Comparison of ENCODE assay signal across 8 mouse cellular contexts in the genomic region with DNA sequence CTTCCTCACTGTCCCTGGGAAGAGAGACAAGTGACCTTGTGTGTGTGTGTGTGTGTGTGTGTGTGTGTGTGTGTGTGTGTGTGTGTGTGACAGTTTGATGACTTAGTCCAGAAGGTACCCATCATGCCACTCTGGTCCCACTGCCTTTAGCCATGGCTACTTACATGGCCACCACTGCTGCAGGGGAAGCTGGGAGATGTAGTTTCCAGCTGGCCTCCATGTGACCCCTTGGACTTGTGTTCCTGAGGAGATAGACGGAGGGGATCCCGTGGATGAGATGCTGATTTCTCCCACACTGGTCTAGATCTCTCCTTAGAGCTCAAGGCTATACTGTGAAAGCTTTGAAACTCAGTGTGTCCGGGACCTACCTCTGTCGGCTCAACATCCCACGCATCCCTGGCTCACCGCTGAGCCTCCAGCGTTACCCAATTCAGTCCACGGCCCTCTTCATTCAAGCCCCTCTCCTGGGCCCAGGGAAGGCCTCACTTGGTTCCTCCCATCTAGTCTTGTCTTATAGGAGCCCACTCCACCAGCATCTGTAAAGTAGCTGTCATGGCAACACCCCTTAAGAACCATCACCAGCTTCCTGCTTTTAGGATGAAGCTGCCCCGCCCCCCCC. TPM values are rescaled to one million over a fixed set of nuclear protein-coding genes. Genes with fewer than 3 reads are reported as not detected.
A peak's percentile ranks its signal among the peaks of the same experiment; 100 is the strongest.
DNase-seq lines count a peak whose midpoint lies in the region; ATAC-seq and TF ChIP-seq lines count a peak whose summit lies in the region.

No protein-coding gene starts in this region.

- no peak for TF ChIP-seq POLR2A in heart, adult 2 months (IDR thresholded peaks at IDR 0.05; ENCODE audit: insufficient read depth, low read depth, low read length)

- intact Hi-C loops in heart, adult 2 months (cut with DNase I): no loop called here

- H3K79me2 ChIP-seq in heart, adult 2 months (replicated peaks; ENCODE audit: control insufficient read depth, insufficient read depth, low read length): no peaks in the 10 kb centered on the region

- H3K4me3 ChIP-seq in heart, adult 2 months: no peak overlapping the region
- no peak overlapping the region for H3K4me3 ChIP-seq in neural tube, embryonic 11.5 days (ENCODE audit: low read depth, low read length)
- no peak overlapping the region for H3K4me3 ChIP-seq in hindbrain, embryonic 16.5 days (ENCODE audit: low read length)
- no peak overlapping the region for H3K4me3 ChIP-seq in stomach, embryonic 15.5 days (replicated peaks)

- DNase-seq in heart, adult 2 months: no peak
- no peak for DNase-seq in heart, adult 8-10 months (ENCODE audit: low spot score)
- DNase-seq in neural tube, embryonic 11.5 days (ENCODE audit: low spot score): no peak
- DNase-seq in neural tube, embryonic 10.5 days (ENCODE audit: extremely low spot score, low spot score): no peak
- DNase-seq in spleen, adult 12 weeks (ENCODE audit: low spot score): no peak

- H3K27ac ChIP-seq in heart, adult 2 months: peak overlapping the region; percentile 51
- H3K27ac ChIP-seq in neural tube, embryonic 11.5 days (ENCODE audit: low read depth, low read length): no peak overlapping the region
- H3K27ac ChIP-seq in hindbrain, embryonic 16.5 days (ENCODE audit: low read depth, low read length): no peak overlapping the region
- peak overlapping the region; percentile 72 for H3K27ac ChIP-seq in stomach, embryonic 15.5 days

- H3K36me3 ChIP-seq in heart, adult 2 months (ENCODE audit: control insufficient read depth, insufficient read depth, low read length): no peaks in the 10 kb centered on the region
- H3K36me3 ChIP-seq in neural tube, embryonic 11.5 days (ENCODE audit: control insufficient read depth, insufficient read depth, low read length): no peaks in the 10 kb centered on the region
- H3K36me3 ChIP-seq in hindbrain, embryonic 16.5 days (ENCODE audit: control insufficient read depth, insufficient read depth, low read length): no peaks in the 10 kb centered on the region
- H3K36me3 ChIP-seq in stomach, embryonic 15.5 days: no peaks in the 10 kb centered on the region

- TF ChIP-seq CTCF in heart, adult 2 months (IDR thresholded peaks at IDR 0.05): no peak

- H3K9me3 ChIP-seq in neural tube, embryonic 11.5 days (ENCODE audit: control insufficient read depth, low read length): no peaks in the 10 kb centered on the region
- no peaks in the 10 kb centered on the region for H3K9me3 ChIP-seq in hindbrain, embryonic 16.5 days (ENCODE audit: control insufficient read depth, low read length)
- no peaks in the 10 kb centered on the region for H3K9me3 ChIP-seq in stomach, embryonic 15.5 days

- H3K4me2 ChIP-seq in neural tube, embryonic 11.5 days (ENCODE audit: low read depth): 0 out of 2 replicates have a peak overlapping the region, but pooled peaks have one; percentile 4
- H3K4me2 ChIP-seq in hindbrain, embryonic 16.5 days (ENCODE audit: low read length): no peak overlapping the region
- H3K4me2 ChIP-seq in stomach, embryonic 15.5 days: no peak overlapping the region

- no peak for ATAC-seq in neural tube, embryonic 11.5 days (ENCODE audit: insufficient read depth, low FRiP score, low TSS enrichment)
- ATAC-seq in hindbrain, embryonic 16.5 days: peak; percentile 30; the same call in 1 of the 2 replicates
- ATAC-seq in stomach, embryonic 15.5 days (ENCODE audit: insufficient read depth, low FRiP score, low read depth): no peak
- ATAC-seq in erythroblast, adult 5-6 weeks (replicated peaks; ENCODE audit: low FRiP score, poor library complexity, severe bottlenecking): no peak

- peaks cover 21% of the 10 kb centered on the region for H3K4me1 ChIP-seq in heart, adult 2 months (ENCODE audit: control insufficient read depth, insufficient read depth, low read length)
- H3K4me1 ChIP-seq in neural tube, embryonic 11.5 days (ENCODE audit: control insufficient read depth, insufficient read depth, low read length): 0 out of 2 replicates have a peak, but pooled peaks cover 3% of the 10 kb centered on the region
- H3K4me1 ChIP-seq in hindbrain, embryonic 16.5 days (ENCODE audit: control insufficient read depth, insufficient read depth, low read depth, low read length): no peaks in the 10 kb centered on the region; the same call in 1 of the 2 replicates
- H3K4me1 ChIP-seq in stomach, embryonic 15.5 days: peaks cover 10% of the 10 kb centered on the region; the same call in 1 of the 2 replicates

- H3K9ac ChIP-seq in heart, adult 2 months (ENCODE audit: low read depth, low read length): no peak overlapping the region
- H3K9ac ChIP-seq in neural tube, embryonic 11.5 days (ENCODE audit: low read length): no peak overlapping the region
- no peak overlapping the region for H3K9ac ChIP-seq in hindbrain, embryonic 16.5 days (ENCODE audit: low read depth, low read length)
- no peak overlapping the region for H3K9ac ChIP-seq in stomach, embryonic 15.5 days

- H3K27me3 ChIP-seq in heart, adult 2 months (ENCODE audit: control insufficient read depth, insufficient read depth, low read length): no peaks in the 10 kb centered on the region
- no peaks in the 10 kb centered on the region for H3K27me3 ChIP-seq in neural tube, embryonic 11.5 days (ENCODE audit: control insufficient read depth, insufficient read depth, low read length)
- H3K27me3 ChIP-seq in hindbrain, embryonic 16.5 days (replicated peaks; ENCODE audit: control insufficient read depth, insufficient read depth, low read length): no peaks in the 10 kb centered on the region
- no peaks in the 10 kb centered on the region for H3K27me3 ChIP-seq in stomach, embryonic 15.5 days (replicated peaks)

- no peak for TF ChIP-seq EP300 in heart, adult 2 months (IDR thresholded peaks at IDR 0.05; ENCODE audit: insufficient read depth, low read depth, low read length)

- 56% methylated on average over 9 of the region's 9 CpGs for WGBS in heart, adult 2 months
- 45% methylated on average over 9 of the region's 9 CpGs for WGBS in neural tube, embryonic 11.5 days
- WGBS in hindbrain, embryonic 16.5 days: 61% methylated on average over 8 of the region's 9 CpGs
- WGBS in stomach, embryonic 15.5 days: 52% methylated on average over 9 of the region's 9 CpGs

RNA-seq across cellular contexts. Expression of a gene that starts 2.8 kb away (rescaled TPM):
- total RNA-seq in heart, adult 2 months (2021): under 1 TPM; 0.11 to 0.26 TPM
- polyA plus RNA-seq in heart, adult 2 months (2012; rRNA removed): 0.03 and 0.08 TPM in 2 replicates
- total RNA-seq in heart, adult 8-10 months (2022): under 1 TPM; 0.03 to 0.66 (median 0.07) TPM
- 0.13 and 0.23 TPM in 2 replicates for polyA plus RNA-seq in neural tube, embryonic 11.5 days (2014; fragmentation: Nextera tagmentation; extraction: Ambion mirVana)
- 0.22 and 0.23 TPM in 2 replicates for polyA plus RNA-seq in hindbrain, embryonic 16.5 days (2015; fragmentation: Nextera tagmentation; extraction: Ambion mirVana)
- polyA plus RNA-seq in stomach, embryonic 15.5 days (2015; fragmentation: Nextera tagmentation; extraction: Ambion mirVana): 0.10 and 0.15 TPM in 2 replicates
- total RNA-seq in erythroblast, adult 5-6 weeks (2015; ENCODE audit: low replicate concordance): under 0.01 TPM in 1 of 2 replicates, not detected in the other
- not detected in 2 replicates for total RNA-seq in erythroblast, adult 5-6 weeks (2017; ENCODE audit: low replicate concordance)

Comparison
In these comparisons a context has a peak if more than half of its experiments do, and no peak if none do; other contexts are left out.
1. H3K27ac ChIP-seq: peak in heart, adult 2 months (single experiment) and stomach, embryonic 15.5 days (single experiment); none in neural tube, embryonic 11.5 days (single experiment) and hindbrain, embryonic 16.5 days (single experiment).